Mouse (Mus musculus) kidney, embryonic 16.5 days (tissue): ENCODE measurements around the gene Rundc3b. TPM values are rescaled to one million over a fixed set of nuclear protein-coding genes. Genes with fewer than 3 reads are reported as not detected.

Experiments
- ATAC-seq: fragments of 200-750 bp; cut with Nextera tagmentation; 2 replicates; pipeline ENCODE4 v1.8.0; 2017; ENCODE audit warnings: moderate TSS enrichment; ENCODE audit not compliant: low FRiP score, low TSS enrichment
- H3K27ac ChIP-seq: fragments of 300-500 bp; sonication (generic); 2 replicates; pipeline ENCODE4 v1.5.1; 2014; ENCODE audit warnings: low read length
- H3K27me3 ChIP-seq: fragments of 300-500 bp; sonication (generic); 2 replicates; pipeline ENCODE4 v1.6.1; 2014; ENCODE audit warnings: low read length, control low read depth, mixed read lengths; ENCODE audit not compliant: insufficient read depth
- H3K36me3 ChIP-seq: fragments of 300-500 bp; sonication (generic); 2 replicates; pipeline ENCODE4 v1.6.1; 2014; ENCODE audit warnings: low read length, control low read depth, mixed read lengths; ENCODE audit not compliant: insufficient read depth
- H3K4me1 ChIP-seq: fragments of 300-500 bp; sonication (generic); 2 replicates; pipeline ENCODE4 v1.6.1; 2014; ENCODE audit warnings: low read length, control low read depth, mixed read lengths; ENCODE audit not compliant: insufficient read depth
- H3K4me2 ChIP-seq: fragments of 300-500 bp; sonication (generic); replicated peaks from 2 replicates; pipeline ENCODE4 v1.6.1; 2014; ENCODE audit warnings: low read depth, low read length
- H3K4me3 ChIP-seq: fragments of 300-500 bp; sonication (generic); 2 replicates; pipeline ENCODE4 v1.5.1; 2014; ENCODE audit warnings: mild to moderate bottlenecking, low read length
- H3K9ac ChIP-seq: fragments of 300-500 bp; sonication (generic); replicated peaks from 2 replicates; pipeline ENCODE4 v1.6.1; 2014; ENCODE audit warnings: low read length
- H3K9me3 ChIP-seq: fragments of 300-500 bp; sonication (generic); 2 replicates; pipeline ENCODE4 v1.6.1; 2016; ENCODE audit warnings: low read length, control low read depth
- WGBS: fragments of 180-500 bp; shearing (Covaris S2); extraction: QIAGEN DNeasy Blood & Tissue Kit; methylation state at CpG from one replicate; pipeline ENCODE4 v1.1.7; 2014; 5-methylcytosine and 5-hydroxymethylcytosine counted together
- polyA plus RNA-seq: library from polyadenylated mRNA; unstranded; fragments of >200 nt; fragmentation: Nextera tagmentation; extraction: Ambion mirVana; gene quantifications from 2 replicates; pipeline ENCODE4 v1.2.1, GENCODE M21; 2015

Gene Rundc3b
- polyA plus RNA-seq, 1 experiment from 2014 or later = 1.8 TPM

DNA sequence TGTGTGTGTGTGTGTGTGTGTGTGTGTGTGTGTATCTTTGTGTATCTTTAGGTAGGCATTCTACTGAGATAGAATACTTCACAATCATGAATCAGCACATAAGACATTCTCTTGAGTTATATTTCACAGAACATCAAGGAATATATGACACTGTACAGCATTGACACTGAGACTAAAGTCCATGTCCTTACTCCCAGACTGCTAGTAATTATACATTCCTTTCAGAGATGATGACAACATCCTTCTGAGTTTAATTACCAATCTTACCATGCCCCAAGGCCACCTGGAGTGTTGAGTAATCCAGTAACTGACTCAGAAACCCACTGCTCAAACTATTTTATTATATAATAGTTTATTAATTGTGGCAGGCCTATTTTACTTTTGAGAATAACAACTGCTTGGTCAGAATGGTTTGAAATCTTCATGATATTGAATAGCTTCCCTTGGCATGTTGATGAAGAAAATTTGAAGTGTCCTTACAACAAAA, 11.8 kb upstream of the Rundc3b start:
- Histone ChIP-seq H3K27ac (no peak overlapping the region), H3K4me1 (no peaks in the 10 kb centered on the region), H3K4me3 (no peak overlapping the region), H3K9me3 (no peaks in the 10 kb centered on the region), H3K9ac (no peak overlapping the region), H3K27me3 (no peaks in the 10 kb centered on the region), H3K4me2 (no peak overlapping the region), H3K36me3 (no peaks in the 10 kb centered on the region)
- no peak for ATAC-seq

GRCm38 (mm10) chr5:8632901-8633300, 10.1 kb upstream of the Rundc3b start:
- Histone ChIP-seq H3K4me1 (no peaks in the 10 kb centered on the region), H3K9me3 (no peaks in the 10 kb centered on the region), H3K27me3 (no peaks in the 10 kb centered on the region), H3K36me3 (no peaks in the 10 kb centered on the region), H3K4me2 (no peak overlapping the region), H3K27ac (no peak overlapping the region), H3K4me3 (no peak overlapping the region), H3K9ac (no peak overlapping the region)
- WGBS = 80% methylated on average over 3 of the region's 3 CpGs
- ATAC-seq = no peak

GRCm38 (mm10) chr5:8622071-8622595, 619 bp downstream of the Rundc3b start:
- Histone ChIP-seq H3K9me3 (no peaks in the 10 kb centered on the region), H3K4me3 (peak overlapping the region; percentile 85), H3K4me1 (no peaks in the 10 kb centered on the region), H3K4me2 (peak overlapping the region; percentile 99), H3K27me3 (no peaks in the 10 kb centered on the region), H3K36me3 (no peaks in the 10 kb centered on the region), H3K9ac (peak overlapping the region; percentile 71), H3K27ac (no peak overlapping the region)
- ATAC-seq = peak; percentile 77
- 0% methylated on average over 15 of the region's 49 CpGs for WGBS

DNA sequence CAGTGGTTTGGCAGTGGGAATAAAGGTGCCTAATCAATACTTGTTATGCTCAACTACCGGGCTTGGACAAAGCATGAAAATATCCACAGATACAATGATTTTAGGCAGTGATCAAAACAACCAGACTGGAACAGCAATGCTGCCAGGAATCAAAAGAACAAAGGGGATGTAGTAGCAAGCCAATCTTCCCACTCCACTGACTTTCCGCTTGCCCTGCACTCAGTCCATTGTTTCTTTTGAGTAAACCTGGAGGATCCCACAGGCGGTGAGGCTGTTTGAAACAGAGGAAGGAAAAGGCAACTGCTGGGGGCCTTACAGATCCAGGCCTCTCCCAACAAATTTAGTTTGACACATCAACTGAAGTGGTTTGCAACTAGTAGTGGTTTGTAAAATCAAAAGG, 51.6 kb downstream of the Rundc3b start:
- H3K4me2 ChIP-seq = no peak overlapping the region

DNA sequence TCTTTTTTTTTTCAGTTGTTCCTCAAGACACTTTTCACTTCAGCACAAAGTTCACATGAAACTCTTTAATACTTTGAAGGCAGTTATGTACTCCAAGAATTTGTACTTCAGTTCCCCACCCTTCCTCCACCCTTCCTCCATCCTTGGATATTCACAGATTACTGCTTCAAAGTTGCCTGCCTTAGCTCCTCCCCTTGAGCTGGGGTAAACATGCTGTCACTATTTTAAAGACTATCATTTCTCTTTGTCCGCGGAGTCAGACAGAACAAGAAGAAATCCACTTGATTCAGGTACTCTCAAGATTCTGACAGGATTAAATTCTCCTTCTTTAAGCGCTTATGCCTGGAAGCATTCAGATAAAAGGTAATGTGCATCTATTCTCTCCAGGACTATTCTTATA, 55.9 kb downstream of the Rundc3b start:
- ATAC-seq = no peak
- 59% methylated on average over 3 of the region's 3 CpGs for WGBS

More for the DNA sequence above, 51.6 kb downstream of the Rundc3b start:
- no peak for ATAC-seq
- WGBS = 63% methylated on average over 3 of the region's 3 CpGs
- Histone ChIP-seq H3K4me3 (no peak overlapping the region), H3K9me3 (no peaks in the 10 kb centered on the region), H3K27me3 (no peaks in the 10 kb centered on the region), H3K9ac (no peak overlapping the region), H3K4me1 (no peaks in the 10 kb centered on the region), H3K36me3 (no peaks in the 10 kb centered on the region), H3K27ac (no peak overlapping the region)

GRCm38 (mm10) chr5:8544512-8544911, 78.2 kb downstream of the Rundc3b start:
- Histone ChIP-seq H3K4me1 (no peaks in the 10 kb centered on the region), H3K9ac (no peak overlapping the region), H3K4me3 (no peak overlapping the region), H3K4me2 (no peak overlapping the region), H3K36me3 (no peaks in the 10 kb centered on the region), H3K27ac (no peak overlapping the region), H3K9me3 (no peaks in the 10 kb centered on the region), H3K27me3 (no peaks in the 10 kb centered on the region)
- 59% methylated on average over 2 of the region's 5 CpGs for WGBS
- peak; percentile 21; the same call in 1 of the 2 replicates for ATAC-seq

More for the DNA sequence above, 55.9 kb downstream of the Rundc3b start:
- Histone ChIP-seq H3K36me3 (no peaks in the 10 kb centered on the region), H3K9me3 (no peaks in the 10 kb centered on the region), H3K27me3 (no peaks in the 10 kb centered on the region), H3K27ac (no peak overlapping the region), H3K4me2 (no peak overlapping the region), H3K9ac (no peak overlapping the region), H3K4me3 (no peak overlapping the region), H3K4me1 (no peaks in the 10 kb centered on the region)

DNA sequence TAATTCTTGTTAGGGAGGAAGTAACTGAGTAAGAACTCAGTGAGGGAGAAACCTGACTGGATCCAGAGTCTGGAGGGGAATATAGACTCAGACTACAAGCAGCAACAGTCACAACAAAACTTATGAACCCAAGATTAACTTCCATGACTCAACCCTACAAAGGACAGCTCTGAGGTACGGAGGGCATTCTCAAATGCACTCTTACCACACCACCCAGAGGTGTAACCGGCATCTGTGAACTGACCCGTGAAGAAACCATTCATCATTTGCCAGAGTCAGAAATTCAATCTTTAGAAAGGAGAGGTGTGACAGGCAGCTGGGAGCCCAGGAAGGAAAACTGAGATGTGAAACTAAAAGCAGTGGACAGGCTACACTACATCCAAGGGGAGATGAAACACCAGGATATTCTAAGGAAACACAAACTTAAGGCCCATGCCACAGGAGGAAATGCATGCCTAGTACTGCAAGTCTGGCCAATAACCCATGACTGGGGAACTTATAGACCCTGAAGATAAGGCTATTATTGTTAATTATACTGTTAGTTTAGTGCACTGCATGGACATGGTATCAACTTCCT, 80.0 kb downstream of the Rundc3b start:
- Histone ChIP-seq H3K36me3 (no peaks in the 10 kb centered on the region), H3K9ac (no peak overlapping the region), H3K9me3 (no peaks in the 10 kb centered on the region), H3K27me3 (no peaks in the 10 kb centered on the region), H3K4me3 (no peak overlapping the region), H3K4me2 (no peak overlapping the region), H3K27ac (no peak overlapping the region), H3K4me1 (no peaks in the 10 kb centered on the region)
- ATAC-seq = peak; percentile 87
- 22% methylated on average over 3 of the region's 3 CpGs for WGBS

GRCm38 (mm10) chr5:8541120-8542117, 81.3 kb downstream of the Rundc3b start:
- H3K36me3 ChIP-seq = no peaks in the 10 kb centered on the region
- no peak overlapping the region for H3K4me3 ChIP-seq
- H3K27ac ChIP-seq = no peak overlapping the region
- no peaks in the 10 kb centered on the region for H3K9me3 ChIP-seq
- H3K9ac ChIP-seq = no peak overlapping the region
- H3K4me2 ChIP-seq = no peak overlapping the region
- WGBS = 66% methylated on average over 7 of the region's 7 CpGs
- ATAC-seq = no peak
- H3K4me1 ChIP-seq = no peaks in the 10 kb centered on the region
- H3K27me3 ChIP-seq = no peaks in the 10 kb centered on the region

DNA sequence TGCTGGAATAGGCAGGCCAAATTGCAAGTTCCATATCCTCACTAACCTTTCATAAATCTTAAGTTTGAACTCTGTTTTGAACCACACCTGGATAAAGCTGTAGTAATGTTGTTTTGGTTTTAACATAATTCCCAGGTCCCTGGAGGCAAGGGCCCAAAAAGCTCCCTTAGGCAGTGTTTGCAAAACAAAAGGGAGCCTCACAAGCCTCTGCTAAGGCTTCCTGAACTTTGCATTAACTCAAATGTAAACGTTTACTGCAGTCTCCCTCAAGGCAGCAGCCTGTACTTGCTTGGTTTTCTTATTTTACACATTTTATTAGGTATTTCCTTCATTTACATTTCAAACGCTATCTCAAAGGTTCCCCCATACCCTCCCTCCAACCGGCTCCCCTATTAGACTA, 103.7 kb downstream of the Rundc3b start:
- 37% methylated on average over 3 of the region's 3 CpGs for WGBS
- Histone ChIP-seq H3K9me3 (no peaks in the 10 kb centered on the region), H3K4me1 (no peaks in the 10 kb centered on the region), H3K27me3 (no peaks in the 10 kb centered on the region), H3K4me2 (no peak overlapping the region), H3K36me3 (no peaks in the 10 kb centered on the region), H3K9ac (no peak overlapping the region), H3K4me3 (no peak overlapping the region), H3K27ac (no peak overlapping the region)
- no peak for ATAC-seq

GRCm38 (mm10) chr5:8491778-8492177, 131.0 kb downstream of the Rundc3b start:
- no peaks in the 10 kb centered on the region for H3K27me3 ChIP-seq
- WGBS = 84% methylated on average over 4 of the region's 4 CpGs
- no peak overlapping the region for H3K4me3 ChIP-seq
- H3K36me3 ChIP-seq = no peaks in the 10 kb centered on the region
- no peak overlapping the region for H3K9ac ChIP-seq
- H3K4me1 ChIP-seq = no peaks in the 10 kb centered on the region
- ATAC-seq = no peak
- H3K9me3 ChIP-seq = no peaks in the 10 kb centered on the region
- H3K4me2 ChIP-seq = no peak overlapping the region
- no peak overlapping the region for H3K27ac ChIP-seq
